ENCODE assay signal across 10 mouse cellular contexts in the genomic region with DNA sequence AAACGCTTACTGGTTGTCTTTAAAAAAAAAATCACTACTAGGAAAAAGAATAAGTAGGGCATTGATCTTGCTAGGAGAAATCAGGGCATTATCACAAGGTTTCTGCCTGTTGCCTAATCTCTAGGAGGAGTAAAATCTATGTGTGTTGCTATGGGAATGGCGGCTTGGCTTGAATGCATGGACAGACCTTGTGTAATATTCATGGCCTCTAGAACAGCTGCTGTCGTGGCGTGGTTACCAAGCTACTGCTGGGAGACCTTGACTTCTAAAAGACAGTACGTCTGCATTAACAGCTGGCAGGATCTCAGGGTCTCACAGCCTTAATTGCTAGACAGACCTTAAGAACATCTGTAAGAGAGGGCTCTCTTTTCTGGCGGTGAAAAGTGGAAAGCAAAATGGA.
A peak's percentile ranks its signal among the peaks of the same experiment; 100 is the strongest.
DNase-seq lines count a peak whose midpoint lies in the region; ATAC-seq lines count a peak whose summit lies in the region.
"Had no signal": no experiment of that assay in that cellular context is flagged by ENCODE, and none has a peak within 500 bp of the region (broad histone marks: within the 10 kb centered on the region; RNA-seq: fewer than 3 reads in every experiment).

No protein-coding gene starts in this region.

- 70% methylated on average over 6 of the region's 6 CpGs for WGBS in embryonic facial prominence, embryonic 11.5 days
- WGBS in embryonic facial prominence, embryonic 10.5 days, result 77% methylated on average over 6 of the region's 6 CpGs
- 54% methylated on average over 6 of the region's 6 CpGs for WGBS in hindbrain, embryonic 10.5 days
- 25% methylated on average over 6 of the region's 6 CpGs for WGBS in midbrain, embryonic 14.5 days
- WGBS in limb, embryonic 10.5 days, result 81% methylated on average over 6 of the region's 6 CpGs

- H3K4me1 ChIP-seq in embryonic facial prominence, embryonic 11.5 days (ENCODE audit: control insufficient read depth, insufficient read depth, low read length), result no peaks in the 10 kb centered on the region
- peaks cover 26% of the 10 kb centered on the region for H3K4me1 ChIP-seq in embryonic facial prominence, embryonic 10.5 days
- H3K4me1 ChIP-seq in hindbrain, embryonic 10.5 days (replicated peaks), result peaks cover 28% of the 10 kb centered on the region
- peaks cover 19% of the 10 kb centered on the region for H3K4me1 ChIP-seq in midbrain, embryonic 14.5 days (ENCODE audit: control insufficient read depth, insufficient read depth, low read length)
- peaks cover 8% of the 10 kb centered on the region; the same call in 1 of the 2 replicates for H3K4me1 ChIP-seq in limb, embryonic 10.5 days

- H3K27ac ChIP-seq in embryonic facial prominence, embryonic 11.5 days (replicated peaks; ENCODE audit: low read depth, low read length), result no peak overlapping the region
- no peak overlapping the region for H3K27ac ChIP-seq in embryonic facial prominence, embryonic 10.5 days (replicated peaks)
- no peak overlapping the region for H3K27ac ChIP-seq in hindbrain, embryonic 10.5 days
- H3K27ac ChIP-seq in midbrain, embryonic 14.5 days (replicated peaks; ENCODE audit: low read depth, low read length), result peak overlapping the region; percentile 52; the same call in 1 of the 2 replicates
- no peak overlapping the region for H3K27ac ChIP-seq in limb, embryonic 10.5 days
- H3K27ac ChIP-seq: limb, embryonic 13.5 days had no signal

- no peak overlapping the region for H3K9ac ChIP-seq in embryonic facial prominence, embryonic 11.5 days (replicated peaks; ENCODE audit: low read length)
- H3K9ac ChIP-seq in midbrain, embryonic 14.5 days (replicated peaks; ENCODE audit: low read length), result no peak overlapping the region; the same call in 1 of the 2 replicates
- H3K9ac ChIP-seq: limb, embryonic 13.5 days had no signal

- no peaks in the 10 kb centered on the region for H3K36me3 ChIP-seq in embryonic facial prominence, embryonic 11.5 days (replicated peaks; ENCODE audit: control insufficient read depth, insufficient read depth, low read depth, low read length)
- no peaks in the 10 kb centered on the region for H3K36me3 ChIP-seq in embryonic facial prominence, embryonic 10.5 days (replicated peaks)
- no peaks in the 10 kb centered on the region for H3K36me3 ChIP-seq in hindbrain, embryonic 10.5 days
- no peaks in the 10 kb centered on the region for H3K36me3 ChIP-seq in midbrain, embryonic 14.5 days (ENCODE audit: control insufficient read depth, insufficient read depth, low read length)
- H3K36me3 ChIP-seq in limb, embryonic 10.5 days, result no peaks in the 10 kb centered on the region
- H3K36me3 ChIP-seq: limb, embryonic 13.5 days had no signal

- H3K4me2 ChIP-seq in embryonic facial prominence, embryonic 11.5 days (ENCODE audit: low read depth, low read length), result no peak overlapping the region
- peak overlapping the region; percentile 53 for H3K4me2 ChIP-seq in midbrain, embryonic 14.5 days (ENCODE audit: low read length)
- H3K4me2 ChIP-seq: limb, embryonic 13.5 days had no signal

- H3K4me3 ChIP-seq in embryonic facial prominence, embryonic 11.5 days (ENCODE audit: low read depth, low read length), result no peak overlapping the region
- no peak overlapping the region for H3K4me3 ChIP-seq in embryonic facial prominence, embryonic 10.5 days
- H3K4me3 ChIP-seq in hindbrain, embryonic 10.5 days, result no peak overlapping the region
- H3K4me3 ChIP-seq in midbrain, embryonic 14.5 days (replicated peaks; ENCODE audit: low read depth, low read length), result peak overlapping the region; percentile 31; the same call in 1 of the 2 replicates
- no peak overlapping the region for H3K4me3 ChIP-seq in limb, embryonic 10.5 days
- H3K4me3 ChIP-seq: limb, embryonic 13.5 days had no signal

- DNase-seq in embryonic facial prominence, embryonic 11.5 days (ENCODE audit: low spot score), result no peak
- DNase-seq in embryonic facial prominence, embryonic 10.5 days (ENCODE audit: low spot score), result no peak
- peak; percentile 6 for DNase-seq in ZHBTc4 (ENCODE audit: low read depth, low spot score)
- DNase-seq in hindbrain, embryonic 10.5 days (ENCODE audit: low spot score), result peak; percentile 46
- peak; percentile 66 for DNase-seq in midbrain, embryonic 14.5 days
- no peak for DNase-seq in heart, postnatal 4 days
- no peak for DNase-seq in heart, adult 18-20 months
- no peak for DNase-seq in limb, embryonic 10.5 days (ENCODE audit: low spot score)
- DNase-seq: cerebellum, postnatal 25 days had no signal

- no peaks in the 10 kb centered on the region for H3K9me3 ChIP-seq in embryonic facial prominence, embryonic 11.5 days (replicated peaks; ENCODE audit: control insufficient read depth, low read length)
- no peaks in the 10 kb centered on the region for H3K9me3 ChIP-seq in embryonic facial prominence, embryonic 10.5 days
- H3K9me3 ChIP-seq in hindbrain, embryonic 10.5 days, result no peaks in the 10 kb centered on the region
- H3K9me3 ChIP-seq in midbrain, embryonic 14.5 days (ENCODE audit: control insufficient read depth, low read length), result no peaks in the 10 kb centered on the region
- no peaks in the 10 kb centered on the region for H3K9me3 ChIP-seq in limb, embryonic 10.5 days (replicated peaks)
- H3K9me3 ChIP-seq: limb, embryonic 13.5 days had no signal

- no peaks in the 10 kb centered on the region for H3K27me3 ChIP-seq in embryonic facial prominence, embryonic 11.5 days (ENCODE audit: control insufficient read depth, insufficient read depth, low read length)
- H3K27me3 ChIP-seq in embryonic facial prominence, embryonic 10.5 days (replicated peaks; ENCODE audit: low read depth, poor library complexity, severe bottlenecking), result no peaks in the 10 kb centered on the region
- no peaks in the 10 kb centered on the region for H3K27me3 ChIP-seq in hindbrain, embryonic 10.5 days (ENCODE audit: insufficient read depth, poor library complexity, severe bottlenecking)
- H3K27me3 ChIP-seq in midbrain, embryonic 14.5 days (ENCODE audit: control insufficient read depth, insufficient read depth, low read length), result no peaks in the 10 kb centered on the region
- H3K27me3 ChIP-seq in limb, embryonic 10.5 days (ENCODE audit: low read depth, poor library complexity, severe bottlenecking), result no peaks in the 10 kb centered on the region
- H3K27me3 ChIP-seq: limb, embryonic 13.5 days had no signal

- peak; percentile 24 for ATAC-seq in embryonic facial prominence, embryonic 11.5 days (replicated peaks; ENCODE audit: insufficient number of reproducible peaks, low FRiP score, low TSS enrichment, low read depth)
- ATAC-seq in midbrain, embryonic 14.5 days (ENCODE audit: low FRiP score, low TSS enrichment), result peak; percentile 63

Comparison
In these comparisons a context has a peak if more than half of its experiments do, and no peak if none do; other contexts are left out.
1. DNase-seq: peak in ZHBTc4 (single experiment), hindbrain, embryonic 10.5 days (single experiment) and midbrain, embryonic 14.5 days (single experiment); none in embryonic facial prominence, embryonic 11.5 days (single experiment), embryonic facial prominence, embryonic 10.5 days (single experiment), heart, postnatal 4 days (single experiment), heart, adult 18-20 months (0 of 2) and limb, embryonic 10.5 days (single experiment).